ENCODE assay signal across 10 mouse cellular contexts in genomic region chr17:70844971-70845370, GRCm38 (mm10). TPM values are rescaled to one million over a fixed set of nuclear protein-coding genes. Genes with fewer than 3 reads are reported as not detected.
A peak's percentile ranks its signal among the peaks of the same experiment; 100 is the strongest.
DNase-seq lines count a peak whose midpoint lies in the region; ATAC-seq and TF ChIP-seq lines count a peak whose summit lies in the region.
"Had no signal": no experiment of that assay in that cellular context is flagged by ENCODE, and none has a peak within 500 bp of the region (broad histone marks: within the 10 kb centered on the region; RNA-seq: fewer than 3 reads in every experiment).

No protein-coding gene starts in this region.

- H3K4me1 ChIP-seq in midbrain, embryonic 14.5 days (ENCODE audit: control insufficient read depth, insufficient read depth, low read length) = peaks cover 17% of the 10 kb centered on the region; the same call in 1 of the 2 replicates
- peaks cover 24% of the 10 kb centered on the region for H3K4me1 ChIP-seq in midbrain, embryonic 15.5 days
- H3K4me1 ChIP-seq in kidney, adult 2 months (ENCODE audit: control insufficient read depth, insufficient read depth, low read length) = peaks cover 23% of the 10 kb centered on the region
- H3K4me1 ChIP-seq in stomach, embryonic 15.5 days = peaks cover 18% of the 10 kb centered on the region

- H3K4me3 ChIP-seq in gastrocnemius, adult 2 months = no peak overlapping the region
- H3K4me3 ChIP-seq in midbrain, embryonic 14.5 days (replicated peaks; ENCODE audit: low read depth, low read length) = no peak overlapping the region
- no peak overlapping the region for H3K4me3 ChIP-seq in midbrain, embryonic 15.5 days
- H3K4me3 ChIP-seq in kidney, adult 2 months (ENCODE audit: insufficient read depth, low read depth, low read length) = no peak overlapping the region
- H3K4me3 ChIP-seq in stomach, embryonic 15.5 days (replicated peaks) = no peak overlapping the region
- H3K4me3 ChIP-seq: midbrain, embryonic 12.5 days had no signal

- TF ChIP-seq POLR2A in kidney, adult 2 months (IDR thresholded peaks at IDR 0.05; ENCODE audit: low read depth, low read length) = no peak

- 65% methylated on average over 10 of the region's 10 CpGs for WGBS in midbrain, embryonic 14.5 days
- WGBS in midbrain, embryonic 15.5 days = 76% methylated on average over 10 of the region's 10 CpGs
- whole genome bisulfite sequencing in kidney, adult 2 months = 28% methylated on average over 10 of the region's 10 CpGs
- 57% methylated on average over 10 of the region's 10 CpGs for WGBS in stomach, embryonic 15.5 days

- DNase-seq in gastrocnemius, adult 2 months = no peak
- DNase-seq in gastrocnemius, postnatal 4 days (ENCODE audit: low spot score in 2 of 2) = no peak
- DNase-seq in midbrain, embryonic 14.5 days = peak; percentile 58
- DNase-seq in kidney, adult 2 months = peak; percentile 50
- no peak for DNase-seq in left cerebral cortex, postnatal 25 days (ENCODE audit: low spot score in 2 of 2)
- no peak for DNase-seq in thymus, postnatal 10 days (ENCODE audit: low spot score in 2 of 2)
- DNase-seq: thymus, postnatal 25 days had no signal

- H3K36me3 ChIP-seq in midbrain, embryonic 14.5 days (ENCODE audit: control insufficient read depth, insufficient read depth, low read length) = no peaks in the 10 kb centered on the region
- no peaks in the 10 kb centered on the region for H3K36me3 ChIP-seq in midbrain, embryonic 15.5 days (replicated peaks)
- H3K36me3 ChIP-seq in kidney, adult 2 months (ENCODE audit: control insufficient read depth, insufficient read depth, low read length) = no peaks in the 10 kb centered on the region; the same call in 1 of the 2 replicates
- H3K36me3 ChIP-seq in stomach, embryonic 15.5 days = 0 out of 2 replicates have a peak, but pooled peaks cover 7% of the 10 kb centered on the region

- intact Hi-C loops in gastrocnemius, adult 2 months (cut with DNase I) = loop anchor here (5.0 kb wide), 3 partner anchors 67 to 352 kb away; no protein-coding TSS in a partner anchor
- intact Hi-C loops in left cerebral cortex, postnatal 25 days (cut with DNase I) = no loop called here

- no peak overlapping the region for H3K9ac ChIP-seq in midbrain, embryonic 14.5 days (replicated peaks; ENCODE audit: low read length)
- no peak overlapping the region for H3K9ac ChIP-seq in midbrain, embryonic 15.5 days
- H3K9ac ChIP-seq in stomach, embryonic 15.5 days = no peak overlapping the region
- H3K9ac ChIP-seq: midbrain, embryonic 12.5 days had no signal

- no peak for TF ChIP-seq CTCF in gastrocnemius, adult 2 months (IDR thresholded peaks at IDR 0.05)
- no peak for TF ChIP-seq CTCF in kidney, adult 2 months (conservative IDR thresholded peaks at IDR 0.05; ENCODE audit: insufficient read depth, insufficient read length, low read depth, low read length)

- peak overlapping the region; percentile 40; the same call in 1 of the 2 replicates for H3K27ac ChIP-seq in gastrocnemius, adult 2 months
- H3K27ac ChIP-seq in midbrain, embryonic 14.5 days (replicated peaks; ENCODE audit: low read depth, low read length) = no peak overlapping the region
- no peak overlapping the region for H3K27ac ChIP-seq in midbrain, embryonic 15.5 days
- peak overlapping the region; percentile 88 for H3K27ac ChIP-seq in kidney, adult 2 months (ENCODE audit: insufficient read depth, low read depth, low read length)
- peak overlapping the region; percentile 80 for H3K27ac ChIP-seq in stomach, embryonic 15.5 days
- H3K27ac ChIP-seq: midbrain, embryonic 12.5 days had no signal

- ATAC-seq in midbrain, embryonic 14.5 days (ENCODE audit: low FRiP score, low TSS enrichment) = no peak
- no peak for ATAC-seq in midbrain, embryonic 15.5 days (replicated peaks)
- ATAC-seq in stomach, embryonic 15.5 days (ENCODE audit: insufficient read depth, low FRiP score, low read depth) = no peak

- H3K9me3 ChIP-seq in midbrain, embryonic 14.5 days (ENCODE audit: control insufficient read depth, low read length) = no peaks in the 10 kb centered on the region
- no peaks in the 10 kb centered on the region for H3K9me3 ChIP-seq in midbrain, embryonic 15.5 days
- H3K9me3 ChIP-seq in stomach, embryonic 15.5 days = no peaks in the 10 kb centered on the region
- H3K9me3 ChIP-seq: midbrain, embryonic 12.5 days had no signal

- H3K4me2 ChIP-seq in midbrain, embryonic 14.5 days (ENCODE audit: low read length) = no peak overlapping the region
- H3K4me2 ChIP-seq in midbrain, embryonic 15.5 days = no peak overlapping the region
- peak overlapping the region; percentile 30; the same call in 1 of the 2 replicates for H3K4me2 ChIP-seq in stomach, embryonic 15.5 days
- H3K4me2 ChIP-seq: midbrain, embryonic 12.5 days had no signal

- no peaks in the 10 kb centered on the region for H3K27me3 ChIP-seq in midbrain, embryonic 14.5 days (ENCODE audit: control insufficient read depth, insufficient read depth, low read length)
- H3K27me3 ChIP-seq in midbrain, embryonic 15.5 days (replicated peaks) = peaks cover 13% of the 10 kb centered on the region
- no peaks in the 10 kb centered on the region for H3K27me3 ChIP-seq in kidney, adult 2 months (replicated peaks; ENCODE audit: control insufficient read depth, insufficient read depth, low read length)
- no peaks in the 10 kb centered on the region for H3K27me3 ChIP-seq in stomach, embryonic 15.5 days (replicated peaks)
- H3K27me3 ChIP-seq: midbrain, embryonic 12.5 days had no signal

RNA-seq across cellular contexts. Expression of gene Tgif1, which starts 8.4 kb away (rescaled TPM):
- total RNA-seq in gastrocnemius, adult 2 months (2021) = 1 to 10 TPM; 3.1 to 8.5 TPM
- 10 to 100 TPM; 16.3 to 18.6 TPM for total RNA-seq in gastrocnemius, postnatal 4 days (2021)
- polyA plus RNA-seq in midbrain, embryonic 14.5 days (2014; fragmentation: Nextera tagmentation; extraction: Ambion mirVana) = 9.8 and 16.5 TPM in 2 replicates
- polyA plus RNA-seq in midbrain, embryonic 15.5 days (2015; fragmentation: Nextera tagmentation; extraction: Ambion mirVana) = 11.4 and 11.5 TPM in 2 replicates
- polyA plus RNA-seq in kidney, adult 2 months (2012; rRNA removed) = 20.1 and 20.7 TPM in 2 replicates
- 60.7 and 66.8 TPM in 2 replicates for polyA plus RNA-seq in stomach, embryonic 15.5 days (2015; fragmentation: Nextera tagmentation; extraction: Ambion mirVana)
- total RNA-seq in left cerebral cortex, postnatal 25 days (2021) = 1 to 10 TPM; 1.5 to 2.1 TPM

Comparison
In these comparisons a context has a peak if more than half of its experiments do, and no peak if none do; other contexts are left out.
1. DNase-seq: peak in midbrain, embryonic 14.5 days (single experiment) and kidney, adult 2 months (single experiment); none in gastrocnemius, adult 2 months (single experiment), gastrocnemius, postnatal 4 days (0 of 2), left cerebral cortex, postnatal 25 days (0 of 2) and thymus, postnatal 10 days (0 of 2).
2. H3K27ac ChIP-seq: peak in gastrocnemius, adult 2 months (single experiment), kidney, adult 2 months (single experiment) and stomach, embryonic 15.5 days (single experiment); none in midbrain, embryonic 14.5 days (single experiment) and midbrain, embryonic 15.5 days (single experiment).